15 mouse cellular contexts compared by ENCODE assay signal in genomic region chr11:4401251-4401650, GRCm38 (mm10). TPM values are rescaled to one million over a fixed set of nuclear protein-coding genes. Genes with fewer than 3 reads are reported as not detected.
"Had no signal": no experiment of that assay in that cellular context is flagged by ENCODE, and none has a peak within 500 bp of the region (broad histone marks: within the 10 kb centered on the region; RNA-seq: fewer than 3 reads in every experiment).

No protein-coding gene starts in this region.

- H3K4me3 ChIP-seq: layer of hippocampus, adult 2 months; liver, embryonic 15.5 days; lung, embryonic 15.5 days; midbrain, embryonic 13.5 days; neural tube, embryonic 12.5 days had no signal

- ATAC-seq: midbrain, embryonic 13.5 days had no signal

- H3K27me3 ChIP-seq: liver, embryonic 15.5 days; lung, embryonic 15.5 days; midbrain, embryonic 13.5 days; neural tube, embryonic 12.5 days had no signal

- H3K36me3 ChIP-seq: liver, embryonic 15.5 days; lung, embryonic 15.5 days; midbrain, embryonic 13.5 days; neural tube, embryonic 12.5 days had no signal

- H3K4me1 ChIP-seq: liver, embryonic 15.5 days; midbrain, embryonic 13.5 days; neural tube, embryonic 12.5 days had no signal

- H3K4me2 ChIP-seq: liver, embryonic 11.5 days; liver, embryonic 15.5 days; lung, embryonic 15.5 days; midbrain, embryonic 13.5 days; neural tube, embryonic 12.5 days had no signal

- H3K9me3 ChIP-seq: liver, embryonic 15.5 days; lung, embryonic 15.5 days; midbrain, embryonic 13.5 days; neural tube, embryonic 12.5 days had no signal

- DNase-seq: kidney, postnatal 10 days; kidney, postnatal 4 days; left cerebral cortex, postnatal 4 days; retina, postnatal 1 day; right cerebral cortex, postnatal 4 days; spleen, adult 18-20 months; thymus, adult 18-20 months; thymus, postnatal 14 days had no signal

- H3K9ac ChIP-seq: liver, embryonic 15.5 days; lung, embryonic 15.5 days; midbrain, embryonic 13.5 days; neural tube, embryonic 12.5 days had no signal

- H3K27ac ChIP-seq: layer of hippocampus, adult 2 months; liver, embryonic 15.5 days; lung, embryonic 15.5 days; midbrain, embryonic 13.5 days; neural tube, embryonic 12.5 days had no signal

RNA-seq across cellular contexts. Expression of gene Hormad2, which starts 39.7 kb away (rescaled TPM):
- total RNA-seq: layer of hippocampus, adult 2 months; layer of hippocampus, postnatal 10 days; left cerebral cortex, postnatal 4 days had no signal
- polyA plus RNA-seq: midbrain, embryonic 13.5 days; neural tube, embryonic 12.5 days had no signal
